Mouse (Mus musculus) olfactory bulb, adult 2 months (tissue): ENCODE measurements around the gene Zglp1.

Experiments
- CTCF ChIP-seq: fragments of 200-500 bp; IDR thresholded peaks from 2 replicates; pipeline ENCODE4 v1.5.1; 2012; ENCODE audit warnings: low read depth, mild to moderate bottlenecking, low read length, moderate library complexity; ENCODE audit not compliant: insufficient read depth
- POLR2A ChIP-seq: fragments of 200-500 bp; IDR thresholded peaks from 2 replicates; pipeline ENCODE4 v1.6.1; 2012; ENCODE audit warnings: mild to moderate bottlenecking, low read depth, low read length, moderate library complexity; ENCODE audit not compliant: insufficient read depth

DNA sequence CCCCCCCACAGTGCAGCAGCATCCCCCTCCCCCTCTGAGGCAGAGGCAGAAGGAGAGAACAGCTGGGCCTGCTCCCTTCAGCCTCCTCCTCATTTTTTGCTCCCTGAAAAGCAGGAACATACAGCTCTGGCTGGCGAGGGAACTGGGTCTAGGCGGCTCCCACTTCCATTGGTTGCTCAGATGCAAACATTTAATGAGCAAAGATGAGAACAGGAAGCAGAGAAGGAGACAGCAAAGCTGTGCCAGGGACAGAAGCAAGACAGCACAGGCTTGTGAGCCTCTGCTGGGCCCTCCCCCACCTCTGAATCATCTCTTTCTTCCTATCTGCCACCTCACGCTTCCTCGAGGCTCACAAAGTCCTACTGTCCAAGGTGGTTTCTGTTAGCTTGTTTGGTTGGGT, 25.6 kb downstream of the Zglp1 start:
- TF ChIP-seq POLR2A = no peak
- TF ChIP-seq CTCF = no peak
